Mouse (Mus musculus) kidney, adult 2 months (tissue): ENCODE data around the gene Vmn1r151. TPM values are rescaled to one million over a fixed set of nuclear protein-coding genes. Genes with fewer than 3 reads are reported as not detected.
"Not testable (repeated sequence)": the region's sequence is repeated elsewhere in the genome, so short reads cannot be mapped to it uniquely, and the experiment has no call there.

Experiments
- DNase-seq: peaks from one replicate; pipeline ENCODE4 v3.0.0; 2021
- H3K27ac ChIP-seq: fragments of 200-500 bp; 2 replicates; pipeline ENCODE4 v1.5.1; 2012; ENCODE audit warnings: low read depth, low read length, control low read depth, inconsistent platforms; ENCODE audit not compliant: insufficient read depth
- H3K27me3 ChIP-seq: fragments of 200-500 bp; replicated peaks from 2 replicates; pipeline ENCODE4 v1.6.1; 2012; ENCODE audit warnings: mild to moderate bottlenecking, moderate library complexity, low read length, inconsistent platforms; ENCODE audit not compliant: control insufficient read depth, insufficient read depth
- H3K36me3 ChIP-seq: fragments of 200-500 bp; 2 replicates; pipeline ENCODE4 v1.6.1; 2012; ENCODE audit warnings: mild to moderate bottlenecking, moderate library complexity, low read length, inconsistent platforms; ENCODE audit not compliant: control insufficient read depth, insufficient read depth
- H3K4me1 ChIP-seq: fragments of 200-500 bp; 2 replicates; pipeline ENCODE4 v1.6.1; 2011; ENCODE audit warnings: low read length; ENCODE audit not compliant: control insufficient read depth, insufficient read depth
- H3K4me3 ChIP-seq: fragments of 200-500 bp; 2 replicates; pipeline ENCODE4 v1.5.1; 2011; ENCODE audit warnings: mild to moderate bottlenecking, low read depth, low read length, control low read depth; ENCODE audit not compliant: insufficient read depth
- WGBS: fragments of 180-500 bp; shearing (Covaris S2); methylation state at CpG from one replicate; pipeline ENCODE4 v1.1.7; 2018; 5-methylcytosine and 5-hydroxymethylcytosine counted together
- polyA plus RNA-seq: library from polyadenylated mRNA; depleted of rRNA; stranded (reverse); fragments of >200 nt; gene quantifications from 2 replicates; pipeline ENCODE4 v1.2.3, GENCODE M21; 2012; rRNA removed

Gene Vmn1r151
- polyA plus RNA-seq = not detected in 2 replicates

DNA sequence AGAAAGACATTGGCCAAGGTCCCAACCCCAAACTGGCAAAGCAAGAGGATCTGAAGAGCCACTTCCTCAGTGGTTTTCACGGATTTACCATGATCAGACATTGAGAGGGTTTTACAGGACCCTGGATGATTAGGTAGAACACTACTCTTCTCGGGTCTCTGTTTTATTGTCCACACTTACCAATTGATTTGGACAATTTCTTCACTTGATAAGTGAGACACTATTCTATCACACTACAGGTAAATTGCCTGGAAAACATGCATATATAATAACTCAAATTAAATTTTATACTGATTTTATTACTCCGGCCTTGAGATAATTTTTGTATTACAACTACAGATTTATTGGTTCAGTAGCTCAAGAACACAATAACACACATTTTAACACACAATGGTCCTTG lies at the start of gene Vmn1r151:
TSS of gene Vmn1r151 (minus strand) at position 101 of the 400 bp plus-strand sequence.
- not testable (repeated sequence) for H3K27ac ChIP-seq, H3K36me3 ChIP-seq, H3K27me3 ChIP-seq, DNase-seq, H3K4me1 ChIP-seq, H3K4me3 ChIP-seq
- 37% methylated on average over 2 of the region's 3 CpGs for WGBS

DNA sequence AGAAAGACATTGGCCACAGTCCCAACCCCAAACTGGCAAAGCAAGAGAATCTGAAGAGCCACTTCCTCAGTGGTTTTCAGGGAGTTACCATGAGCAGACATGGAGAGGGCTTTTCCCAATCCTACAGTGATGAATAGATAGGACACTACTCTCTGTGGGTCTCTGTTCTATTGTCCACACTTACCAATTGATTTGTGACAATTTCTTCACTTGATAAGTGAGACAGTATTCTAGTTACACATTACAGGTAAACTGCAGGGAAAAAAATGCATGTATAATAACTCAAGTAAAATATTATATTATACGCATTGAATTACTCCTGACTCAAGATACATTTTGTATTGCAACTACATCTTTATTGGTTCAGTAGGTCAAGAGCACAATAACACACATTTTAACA lies 35.3 kb upstream of the Vmn1r151 start, which contains the start of gene Gm8677:
TSS of gene Gm8677 (minus strand) at position 101 of the 400 bp plus-strand sequence.
- no CpG with 5 or more reads among the region's 1 CpGs for WGBS
- H3K36me3 ChIP-seq, DNase-seq, H3K4me3 ChIP-seq, H3K4me1 ChIP-seq, H3K27me3 ChIP-seq, H3K27ac ChIP-seq: not testable (repeated sequence)

DNA sequence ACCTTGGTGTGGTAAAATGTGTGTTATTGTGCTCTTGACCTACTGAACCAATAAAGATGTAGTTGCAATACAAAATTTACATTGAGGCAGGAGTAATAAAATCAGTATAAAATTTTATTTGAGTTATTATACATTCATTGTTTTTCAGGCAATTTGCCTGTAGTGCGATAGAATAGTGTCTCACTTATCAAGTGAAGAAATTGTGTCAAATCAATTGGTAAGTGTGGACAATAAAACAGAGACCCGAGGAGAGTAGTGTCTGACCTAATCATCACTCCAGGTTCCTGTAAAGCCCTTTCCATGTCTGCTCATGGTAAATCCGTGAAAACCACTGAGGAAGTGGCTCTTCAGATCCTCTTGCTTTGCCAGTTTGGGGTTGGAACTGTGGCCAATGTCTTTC lies 23.2 kb upstream of the Vmn1r151 start, which contains the start of gene Vmn1r152:
TSS of gene Vmn1r152 (plus strand) at position 301 of the 400 bp plus-strand sequence.
- DNase-seq, H3K4me1 ChIP-seq, H3K27me3 ChIP-seq, H3K36me3 ChIP-seq, H3K27ac ChIP-seq, H3K4me3 ChIP-seq: not testable (repeated sequence)
- no CpG with 5 or more reads among the region's 3 CpGs for WGBS

DNA sequence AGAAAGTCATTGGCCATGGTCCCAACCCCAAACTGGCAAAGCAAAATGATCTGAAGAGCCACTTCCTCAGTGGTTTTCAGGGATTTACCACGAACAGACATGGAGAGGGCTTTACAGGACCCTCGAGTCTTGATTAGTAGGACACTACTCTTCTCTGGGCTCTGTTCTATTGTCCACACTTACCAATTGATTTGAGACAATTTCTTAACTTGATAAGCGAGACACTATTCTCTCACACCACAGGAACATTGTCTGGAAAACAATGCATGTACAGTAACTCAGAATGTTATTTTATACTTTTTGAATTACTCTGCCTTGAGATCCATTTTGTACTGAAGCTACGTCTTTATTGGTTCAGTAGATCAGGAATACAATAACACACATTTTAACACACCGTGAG lies 35.5 kb downstream of the Vmn1r151 start, which contains the start of gene Gm10665:
TSS of gene Gm10665 (minus strand) at position 101 of the 400 bp plus-strand sequence.
- H3K27ac ChIP-seq, H3K4me1 ChIP-seq, H3K36me3 ChIP-seq, H3K4me3 ChIP-seq, DNase-seq, H3K27me3 ChIP-seq: not testable (repeated sequence)
- no CpG with 5 or more reads among the region's 5 CpGs for WGBS

Other genes starting within 250 kb of the Vmn1r151 start
- not detected in 2 replicates for gene Gm4187, start 170.0 kb downstream of the Vmn1r151 start, polyA plus RNA-seq
- gene Gm8660, start 128.6 kb downstream of the Vmn1r151 start, polyA plus RNA-seq = not detected in 2 replicates
- gene Vmn1r148, start 86.1 kb downstream of the Vmn1r151 start, polyA plus RNA-seq = not detected in 2 replicates
- not detected in 2 replicates for gene Vmn1r149, start 61.4 kb downstream of the Vmn1r151 start, polyA plus RNA-seq
- gene Gm10665, start 35.6 kb downstream of the Vmn1r151 start, polyA plus RNA-seq = not detected in 2 replicates
- not detected in 2 replicates for gene Vmn1r152, start 23.3 kb upstream of the Vmn1r151 start, polyA plus RNA-seq
- gene Gm8677, start 35.2 kb upstream of the Vmn1r151 start, polyA plus RNA-seq = not detected in 2 replicates
- not detected in 2 replicates for gene Gm4201, start 65.7 kb upstream of the Vmn1r151 start, polyA plus RNA-seq
- not detected in 2 replicates for gene Gm4565, start 88.4 kb upstream of the Vmn1r151 start, polyA plus RNA-seq
- not detected in 2 replicates for gene Vmn1r155, start 158.3 kb upstream of the Vmn1r151 start, polyA plus RNA-seq
- not detected in 2 replicates for gene Gm8693, start 192.6 kb upstream of the Vmn1r151 start, polyA plus RNA-seq
- not detected in 2 replicates for gene Gm4567, start 220.0 kb upstream of the Vmn1r151 start, polyA plus RNA-seq